Mouse (Mus musculus): Measurements from ENCODE around the gene Spata31d1a. TPM values are rescaled to one million over a fixed set of nuclear protein-coding genes. Genes with fewer than 3 reads are reported as not detected.

Spata31d1a gene
- 0.07 TPM in 1 of 2 replicates, not detected in the other for polyA plus RNA-seq (2014; fragmentation: Nextera tagmentation; extraction: Ambion mirVana)

- Histone ChIP-seq H3K4me2 (ENCODE audit: low read length) (no peak within 1 kb of the TSS), H3K36me3 (ENCODE audit: control insufficient read depth, insufficient read depth, low read length) (no peaks in the 10 kb centered on the region), H3K27ac (ENCODE audit: low read depth) (no peak within 1 kb of the TSS), H3K9ac (ENCODE audit: low read length) (no peak within 1 kb of the TSS), H3K4me3 (ENCODE audit: low read depth, low read length) (no peak within 1 kb of the TSS), H3K27me3 (replicated peaks; ENCODE audit: control insufficient read depth, insufficient read depth, low read length) (no peaks in the 10 kb centered on the region), H3K9me3 (ENCODE audit: control insufficient read depth, low read length) (no peaks in the 10 kb centered on the region), H3K4me1 (replicated peaks; ENCODE audit: control insufficient read depth, insufficient read depth, low read length) (no peaks in the 10 kb centered on the region)
- ATAC-seq (replicated peaks; ENCODE audit: low FRiP score, low TSS enrichment, low read depth) (no peak), DNase-seq (ENCODE audit: low spot score) (no peak)
- WGBS, result 88% methylated on average over 15 of the region's 15 CpGs
Observed at GRCm38 (mm10) chr13:59710230-59710629, at the start of gene Spata31d1a. TSS of gene Spata31d1a (minus strand) at chr13:59710330.

DNA sequence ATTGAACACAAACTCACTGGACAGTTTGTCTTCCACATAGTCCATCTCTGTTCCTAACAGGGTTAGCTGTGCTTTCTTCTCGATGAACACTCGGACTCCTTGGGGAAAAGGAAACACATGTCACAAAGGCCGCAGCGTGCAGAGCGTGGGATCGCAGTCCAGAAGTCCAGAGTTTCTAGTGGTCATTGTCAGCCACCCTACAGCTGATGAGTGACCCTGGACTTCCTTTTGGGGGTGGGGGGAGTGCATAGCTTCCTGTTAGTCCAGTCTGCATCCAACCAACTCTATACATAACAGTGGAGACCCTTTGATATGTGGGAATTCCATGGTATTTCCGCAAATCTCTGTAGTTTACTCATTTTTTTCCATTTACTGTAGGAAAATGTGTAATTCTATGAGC is 46.8 kb upstream of the Spata31d1a start:
- no peak overlapping the region for H3K9ac ChIP-seq (ENCODE audit: low read length)
- H3K9me3 ChIP-seq (ENCODE audit: control insufficient read depth, low read length), result no peaks in the 10 kb centered on the region
- peaks cover 56% of the 10 kb centered on the region for H3K36me3 ChIP-seq (ENCODE audit: control insufficient read depth, insufficient read depth, low read length)
- no peak overlapping the region for H3K4me3 ChIP-seq (ENCODE audit: low read depth, low read length)
- H3K4me2 ChIP-seq (ENCODE audit: low read length), result no peak overlapping the region
- WGBS, result 94% methylated on average over 7 of the region's 7 CpGs
- H3K27me3 ChIP-seq (replicated peaks; ENCODE audit: control insufficient read depth, insufficient read depth, low read length), result no peaks in the 10 kb centered on the region
- no peak for ATAC-seq (replicated peaks; ENCODE audit: low FRiP score, low TSS enrichment, low read depth)
- no peak for DNase-seq (ENCODE audit: low spot score)
- no peaks in the 10 kb centered on the region for H3K4me1 ChIP-seq (replicated peaks; ENCODE audit: control insufficient read depth, insufficient read depth, low read length)
- H3K27ac ChIP-seq (ENCODE audit: low read depth), result no peak overlapping the region

GRCm38 (mm10) chr13:59750310-59750709 is 40.2 kb upstream of the Spata31d1a start:
- H3K9ac ChIP-seq (ENCODE audit: low read length), result no peak overlapping the region
- no peaks in the 10 kb centered on the region for H3K27me3 ChIP-seq (replicated peaks; ENCODE audit: control insufficient read depth, insufficient read depth, low read length)

DNA sequence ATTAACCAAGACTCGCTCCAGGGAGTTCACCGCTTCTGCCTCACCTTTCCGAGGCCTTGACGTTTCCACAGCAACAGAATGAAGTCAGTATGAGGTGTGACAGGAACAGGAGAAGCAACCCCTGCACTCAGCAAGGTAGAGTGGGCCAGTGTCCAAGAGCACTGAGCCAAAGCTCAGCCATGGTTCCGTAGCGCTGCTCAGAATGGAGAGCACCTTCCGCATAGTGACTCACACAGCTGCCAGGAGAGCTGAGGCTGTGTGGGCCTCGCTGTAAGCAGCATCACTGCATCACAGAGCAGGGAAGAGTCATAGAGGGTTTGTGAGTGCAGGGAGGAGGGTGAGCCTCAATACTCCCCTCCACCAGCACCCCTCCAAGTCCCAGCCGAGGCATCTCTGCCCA is 36.6 kb upstream of the Spata31d1a start, which contains the start of gene 1700014D04Rik:
Gene 1700014D04Rik, minus strand, starts transcription at position 42 of the 400 bp plus-strand sequence.
- Histone ChIP-seq H3K36me3 (ENCODE audit: control insufficient read depth, insufficient read depth, low read length) (no peaks in the 10 kb centered on the region), H3K4me1 (replicated peaks; ENCODE audit: control insufficient read depth, insufficient read depth, low read length) (no peaks in the 10 kb centered on the region), H3K27me3 (replicated peaks; ENCODE audit: control insufficient read depth, insufficient read depth, low read length) (no peaks in the 10 kb centered on the region), H3K9ac (ENCODE audit: low read length) (no peak within 1 kb of the TSS), H3K9me3 (ENCODE audit: control insufficient read depth, low read length) (no peaks in the 10 kb centered on the region), H3K4me2 (ENCODE audit: low read length) (no peak within 1 kb of the TSS), H3K4me3 (ENCODE audit: low read depth, low read length) (no peak within 1 kb of the TSS), H3K27ac (ENCODE audit: low read depth) (no peak within 1 kb of the TSS)
- 82% methylated on average over 9 of the region's 9 CpGs for WGBS
- ATAC-seq (replicated peaks; ENCODE audit: low FRiP score, low TSS enrichment, low read depth), result no peak
- DNase-seq (ENCODE audit: low spot score), result no peak

More at GRCm38 (mm10) chr13:59750310-59750709, 40.2 kb upstream of the Spata31d1a start:
- Histone ChIP-seq H3K4me1 (replicated peaks; ENCODE audit: control insufficient read depth, insufficient read depth, low read length) (no peaks in the 10 kb centered on the region), H3K4me3 (ENCODE audit: low read depth, low read length) (no peak overlapping the region), H3K9me3 (ENCODE audit: control insufficient read depth, low read length) (no peaks in the 10 kb centered on the region), H3K4me2 (ENCODE audit: low read length) (no peak overlapping the region), H3K27ac (ENCODE audit: low read depth) (no peak overlapping the region), H3K36me3 (ENCODE audit: control insufficient read depth, insufficient read depth, low read length) (peaks cover 11% of the 10 kb centered on the region)
- ATAC-seq (replicated peaks; ENCODE audit: low FRiP score, low TSS enrichment, low read depth) (no peak), DNase-seq (ENCODE audit: low spot score) (no peak)
- 53% methylated on average over 12 of the region's 12 CpGs for WGBS

GRCm38 (mm10) chr13:59746164-59746563 is 36.0 kb upstream of the Spata31d1a start:
- H3K27ac ChIP-seq (ENCODE audit: low read depth), result no peak overlapping the region
- H3K9ac ChIP-seq (ENCODE audit: low read length), result no peak overlapping the region
- no peaks in the 10 kb centered on the region for H3K4me1 ChIP-seq (replicated peaks; ENCODE audit: control insufficient read depth, insufficient read depth, low read length)
- no peak overlapping the region for H3K4me2 ChIP-seq (ENCODE audit: low read length)
- no peak for ATAC-seq (replicated peaks; ENCODE audit: low FRiP score, low TSS enrichment, low read depth)
- no peaks in the 10 kb centered on the region for H3K36me3 ChIP-seq (ENCODE audit: control insufficient read depth, insufficient read depth, low read length)
- 65% methylated on average over 6 of the region's 6 CpGs for WGBS
- no peaks in the 10 kb centered on the region for H3K9me3 ChIP-seq (ENCODE audit: control insufficient read depth, low read length)
- H3K27me3 ChIP-seq (replicated peaks; ENCODE audit: control insufficient read depth, insufficient read depth, low read length), result no peaks in the 10 kb centered on the region
- H3K4me3 ChIP-seq (ENCODE audit: low read depth, low read length), result no peak overlapping the region
- peak; percentile 71 for DNase-seq (ENCODE audit: low spot score)

DNA sequence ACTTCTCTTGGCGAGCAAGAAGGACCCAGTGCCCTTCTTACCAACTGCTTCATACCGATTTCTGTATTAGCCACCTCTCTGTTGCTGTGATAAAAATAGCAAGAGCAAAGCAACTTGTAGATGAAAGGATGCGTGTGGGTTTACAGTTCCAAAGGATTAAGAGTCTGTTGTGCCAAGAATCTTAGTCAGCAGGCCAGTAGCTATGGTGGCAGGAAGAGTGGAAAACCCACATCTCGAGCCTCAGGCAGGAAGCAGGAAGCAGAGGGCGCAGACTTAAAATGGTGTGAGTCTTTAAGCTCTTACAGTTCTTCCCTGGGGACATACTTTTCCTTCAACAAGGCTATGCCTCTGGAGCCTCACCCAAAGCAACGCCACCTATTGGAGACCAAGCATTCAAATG is 35.3 kb upstream of the Spata31d1a start:
- no peak overlapping the region for H3K4me2 ChIP-seq (ENCODE audit: low read length)
- no peaks in the 10 kb centered on the region for H3K9me3 ChIP-seq (ENCODE audit: control insufficient read depth, low read length)
- H3K4me3 ChIP-seq (ENCODE audit: low read depth, low read length), result no peak overlapping the region
- H3K27ac ChIP-seq (ENCODE audit: low read depth), result no peak overlapping the region
- DNase-seq (ENCODE audit: low spot score) (no peak), ATAC-seq (replicated peaks; ENCODE audit: low FRiP score, low TSS enrichment, low read depth) (no peak)
- 77% methylated on average over 6 of the region's 6 CpGs for WGBS
- H3K4me1 ChIP-seq (replicated peaks; ENCODE audit: control insufficient read depth, insufficient read depth, low read length), result no peaks in the 10 kb centered on the region
- H3K27me3 ChIP-seq (replicated peaks; ENCODE audit: control insufficient read depth, insufficient read depth, low read length), result no peaks in the 10 kb centered on the region
- no peaks in the 10 kb centered on the region for H3K36me3 ChIP-seq (ENCODE audit: control insufficient read depth, insufficient read depth, low read length)
- H3K9ac ChIP-seq (ENCODE audit: low read length), result no peak overlapping the region

DNA sequence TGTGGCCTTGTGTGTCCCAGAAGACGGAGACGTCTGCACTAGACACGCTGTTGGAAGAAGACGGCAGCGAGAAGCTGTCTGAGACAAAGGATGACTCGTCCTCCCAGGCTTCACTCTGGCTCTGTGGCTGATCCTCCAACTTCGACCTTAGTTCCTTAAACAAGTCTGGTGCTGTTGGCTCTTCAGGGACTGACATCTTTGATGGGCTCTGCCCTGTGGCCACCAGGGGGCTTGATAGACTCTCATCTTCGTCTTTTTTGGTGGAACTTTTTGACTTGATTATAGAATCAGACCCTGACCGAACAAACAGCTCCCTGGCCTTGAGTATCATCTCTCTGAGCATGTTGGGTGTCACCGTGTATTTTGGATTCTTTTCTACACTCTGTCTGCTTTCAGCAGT is 31.6 kb upstream of the Spata31d1a start:
- no peak overlapping the region for H3K27ac ChIP-seq (ENCODE audit: low read depth)
- DNase-seq (ENCODE audit: low spot score) (no peak), ATAC-seq (replicated peaks; ENCODE audit: low FRiP score, low TSS enrichment, low read depth) (no peak)
- no peaks in the 10 kb centered on the region for H3K27me3 ChIP-seq (replicated peaks; ENCODE audit: control insufficient read depth, insufficient read depth, low read length)
- H3K9ac ChIP-seq (ENCODE audit: low read length), result no peak overlapping the region
- no peak overlapping the region for H3K4me2 ChIP-seq (ENCODE audit: low read length)
- 78% methylated on average over 10 of the region's 10 CpGs for WGBS
- H3K4me3 ChIP-seq (ENCODE audit: low read depth, low read length), result no peak overlapping the region
- H3K9me3 ChIP-seq (ENCODE audit: control insufficient read depth, low read length), result no peaks in the 10 kb centered on the region
- no peaks in the 10 kb centered on the region for H3K4me1 ChIP-seq (replicated peaks; ENCODE audit: control insufficient read depth, insufficient read depth, low read length)
- H3K36me3 ChIP-seq (ENCODE audit: control insufficient read depth, insufficient read depth, low read length), result no peaks in the 10 kb centered on the region

DNA sequence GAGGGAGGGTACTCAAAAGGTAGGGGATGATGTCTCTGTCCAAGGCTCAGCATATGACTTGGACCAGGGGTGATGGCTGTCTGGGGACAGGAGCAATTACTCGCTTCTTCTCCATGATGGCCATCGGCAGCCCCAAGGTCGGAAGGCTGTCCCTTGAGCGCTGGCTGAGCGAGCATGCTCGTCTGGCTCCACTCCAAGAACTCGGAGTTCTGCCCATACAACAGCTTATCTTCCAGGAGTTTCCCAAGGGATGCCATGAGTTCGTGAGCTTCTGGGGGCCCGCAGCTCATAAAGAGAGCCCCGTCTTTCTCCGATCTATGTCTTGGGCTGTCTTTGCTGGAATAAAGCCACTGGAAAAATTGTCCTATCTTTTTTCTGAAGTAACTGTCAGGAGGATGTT is 31.0 kb upstream of the Spata31d1a start:
- WGBS, result 86% methylated on average over 11 of the region's 11 CpGs
- H3K27ac ChIP-seq (ENCODE audit: low read depth), result no peak overlapping the region
- DNase-seq (ENCODE audit: low spot score) (no peak), ATAC-seq (replicated peaks; ENCODE audit: low FRiP score, low TSS enrichment, low read depth) (no peak)
- H3K4me3 ChIP-seq (ENCODE audit: low read depth, low read length), result no peak overlapping the region
- H3K27me3 ChIP-seq (replicated peaks; ENCODE audit: control insufficient read depth, insufficient read depth, low read length), result no peaks in the 10 kb centered on the region
- no peaks in the 10 kb centered on the region for H3K4me1 ChIP-seq (replicated peaks; ENCODE audit: control insufficient read depth, insufficient read depth, low read length)
- no peak overlapping the region for H3K4me2 ChIP-seq (ENCODE audit: low read length)
- H3K36me3 ChIP-seq (ENCODE audit: control insufficient read depth, insufficient read depth, low read length), result no peaks in the 10 kb centered on the region
- no peak overlapping the region for H3K9ac ChIP-seq (ENCODE audit: low read length)
- no peaks in the 10 kb centered on the region for H3K9me3 ChIP-seq (ENCODE audit: control insufficient read depth, low read length)

GRCm38 (mm10) chr13:59739397-59739796 is 29.3 kb upstream of the Spata31d1a start:
- Histone ChIP-seq H3K4me1 (replicated peaks; ENCODE audit: control insufficient read depth, insufficient read depth, low read length) (no peaks in the 10 kb centered on the region), H3K4me3 (ENCODE audit: low read depth, low read length) (no peak overlapping the region), H3K36me3 (ENCODE audit: control insufficient read depth, insufficient read depth, low read length) (no peaks in the 10 kb centered on the region), H3K9ac (ENCODE audit: low read length) (no peak overlapping the region), H3K27ac (ENCODE audit: low read depth) (no peak overlapping the region), H3K27me3 (replicated peaks; ENCODE audit: control insufficient read depth, insufficient read depth, low read length) (no peaks in the 10 kb centered on the region), H3K9me3 (ENCODE audit: control insufficient read depth, low read length) (no peaks in the 10 kb centered on the region), H3K4me2 (ENCODE audit: low read length) (no peak overlapping the region)
- ATAC-seq (replicated peaks; ENCODE audit: low FRiP score, low TSS enrichment, low read depth), result no peak
- WGBS, result 87% methylated on average over 4 of the region's 4 CpGs
- no peak for DNase-seq (ENCODE audit: low spot score)
